Mouse (Mus musculus) hindbrain, embryonic 14.5 days (tissue): ENCODE results near the gene Zfp346. TPM values are rescaled to one million over a fixed set of nuclear protein-coding genes. Genes with fewer than 3 reads are reported as not detected.
A peak's percentile ranks its signal among the peaks of the same experiment; 100 is the strongest.
"Not testable (repeated sequence)": the region's sequence is repeated elsewhere in the genome, so short reads cannot be mapped to it uniquely, and the experiment has no call there.

ENCODE experiments used
- ATAC-seq: fragments of 200-750 bp; cut with Nextera tagmentation; 2 replicates; pipeline ENCODE4 v1.8.0; 2017; ENCODE audit warnings: moderate number of reproducible peaks, mild to moderate bottlenecking, moderate TSS enrichment, moderate library complexity; ENCODE audit not compliant: low FRiP score
- DNase-seq: peaks from one replicate; pipeline ENCODE4 v3.0.0-alpha.2; 2015; ENCODE audit warnings: low spot score
- H3K27ac ChIP-seq: fragments of 300-500 bp; sonication (generic); 2 replicates; pipeline ENCODE4 v1.5.1; 2014; ENCODE audit warnings: mild to moderate bottlenecking, moderate library complexity
- H3K27me3 ChIP-seq: fragments of 300-500 bp; sonication (generic); 2 replicates; pipeline ENCODE4 v1.6.1; 2014; ENCODE audit warnings: mild to moderate bottlenecking, low read length, mixed read lengths; ENCODE audit not compliant: control insufficient read depth, insufficient read depth
- H3K36me3 ChIP-seq: fragments of 300-500 bp; sonication (generic); replicated peaks from 2 replicates; pipeline ENCODE4 v1.6.1; 2014; ENCODE audit not compliant: control insufficient read depth, insufficient read depth
- H3K4me1 ChIP-seq: fragments of 300-500 bp; sonication (generic); replicated peaks from 2 replicates; pipeline ENCODE4 v1.6.1; 2014; ENCODE audit warnings: antibody characterized with exemption, low read length, mixed read lengths; ENCODE audit not compliant: control insufficient read depth, insufficient read depth
- H3K4me2 ChIP-seq: fragments of 300-500 bp; sonication (generic); replicated peaks from 2 replicates; pipeline ENCODE4 v1.6.1; 2014; ENCODE audit warnings: mild to moderate bottlenecking, moderate library complexity
- H3K4me3 ChIP-seq: fragments of 300-500 bp; sonication (generic); replicated peaks from 2 replicates; pipeline ENCODE4 v1.5.1; 2014; ENCODE audit warnings: mild to moderate bottlenecking, low read length
- H3K9ac ChIP-seq: fragments of 300-500 bp; sonication (generic); 2 replicates; pipeline ENCODE4 v1.6.1; 2014
- H3K9me3 ChIP-seq: fragments of 300-500 bp; sonication (generic); 2 replicates; pipeline ENCODE4 v1.6.1; 2016; ENCODE audit warnings: low read length; ENCODE audit not compliant: control insufficient read depth
- WGBS: fragments of 180-500 bp; shearing (Covaris S2); extraction: QIAGEN DNeasy Blood & Tissue Kit; methylation state at CpG from one replicate; pipeline ENCODE4 v1.1.7; 2014; 5-methylcytosine and 5-hydroxymethylcytosine counted together
- polyA plus RNA-seq: library from polyadenylated mRNA; unstranded; fragments of >200 nt; fragmentation: Nextera tagmentation; extraction: Ambion mirVana; gene quantifications from 2 replicates; pipeline ENCODE4 v1.2.1, GENCODE M21; 2014

Gene Zfp346
- polyA plus RNA-seq = 30.9 and 33.4 TPM in 2 replicates

GRCm38 (mm10) chr13:55105045-55105952 lies at the start of gene Zfp346:
Gene Zfp346, plus strand, starts transcription at chr13:55105311.
- peak within 1 kb of the TSS; percentile 90 for H3K4me3 ChIP-seq
- no peaks in the 10 kb centered on the region for H3K9me3 ChIP-seq
- DNase-seq (peak; percentile 95), ATAC-seq (peak; percentile 93)
- no peaks in the 10 kb centered on the region for H3K27me3 ChIP-seq
- H3K27ac ChIP-seq = peak within 1 kb of the TSS; percentile 79
- H3K4me1 ChIP-seq = peaks cover 12% of the 10 kb centered on the region
- H3K9ac ChIP-seq = peak within 1 kb of the TSS; percentile 89
- WGBS = 1% methylated on average over 61 of the region's 66 CpGs
- peaks cover 12% of the 10 kb centered on the region for H3K36me3 ChIP-seq
- peak within 1 kb of the TSS; percentile 72 for H3K4me2 ChIP-seq

DNA sequence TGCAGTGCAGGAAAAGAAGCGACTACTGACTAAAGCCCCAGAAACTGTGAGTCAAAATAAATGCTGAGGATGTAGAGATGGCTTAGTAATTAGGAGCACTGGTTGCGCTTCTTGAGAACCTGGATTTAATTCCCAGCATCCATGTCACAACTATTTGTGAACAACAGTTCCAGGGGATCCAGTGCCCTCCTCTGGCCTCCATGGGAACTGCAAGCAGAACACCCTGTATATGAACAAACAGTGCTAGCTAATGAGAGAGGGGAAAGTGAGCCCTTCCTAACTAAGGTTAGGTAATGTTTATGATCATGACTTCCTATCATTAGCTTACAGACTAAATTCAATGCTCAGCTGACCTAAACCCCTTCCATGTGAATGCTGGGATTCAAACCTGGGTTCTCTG lies 47.1 kb upstream of the Zfp346 start:
- no peak for ATAC-seq
- DNase-seq = no peak
- WGBS = 94% methylated on average over 2 of the region's 2 CpGs

DNA sequence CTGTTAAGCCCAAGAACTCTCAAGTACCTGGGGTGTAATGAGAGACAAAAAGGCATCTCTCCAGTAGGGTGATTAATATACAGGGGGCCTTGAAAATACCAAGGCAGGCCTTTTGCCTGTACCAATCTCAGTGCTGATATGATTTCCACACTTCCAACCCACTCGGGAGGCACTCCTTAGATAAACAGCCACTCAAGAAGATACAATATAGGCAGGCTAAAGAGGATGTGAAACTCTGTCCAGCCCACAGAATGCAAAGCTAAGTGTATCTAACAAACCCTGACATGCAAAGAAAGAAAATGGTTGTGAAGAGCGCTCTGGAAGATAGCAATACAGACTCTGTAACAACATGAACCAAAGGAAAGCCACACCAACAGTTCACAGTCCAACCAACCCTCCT lies 41.8 kb upstream of the Zfp346 start:
- H3K9me3 ChIP-seq = no peaks in the 10 kb centered on the region

More for the DNA sequence above, 47.1 kb upstream of the Zfp346 start:
- Histone ChIP-seq H3K9me3 (no peaks in the 10 kb centered on the region), H3K4me1 (no peaks in the 10 kb centered on the region), H3K4me2 (no peak overlapping the region), H3K9ac (no peak overlapping the region), H3K4me3 (no peak overlapping the region), H3K27ac (no peak overlapping the region), H3K27me3 (no peaks in the 10 kb centered on the region), H3K36me3 (peaks cover 6% of the 10 kb centered on the region; the same call in 1 of the 2 replicates)

GRCm38 (mm10) chr13:55069719-55070118 lies 35.4 kb upstream of the Zfp346 start:
- no peak for DNase-seq
- Histone ChIP-seq H3K27me3 (no peaks in the 10 kb centered on the region), H3K4me1 (no peaks in the 10 kb centered on the region), H3K9me3 (no peaks in the 10 kb centered on the region), H3K4me3 (no peak overlapping the region), H3K4me2 (no peak overlapping the region), H3K9ac (no peak overlapping the region), H3K27ac (no peak overlapping the region), H3K36me3 (peaks cover 11% of the 10 kb centered on the region; the same call in 1 of the 2 replicates)
- WGBS = 80% methylated on average over 7 of the region's 7 CpGs
- no peak for ATAC-seq

More for the DNA sequence above, 41.8 kb upstream of the Zfp346 start:
- Histone ChIP-seq H3K4me2 (no peak overlapping the region), H3K27me3 (no peaks in the 10 kb centered on the region), H3K36me3 (no peaks in the 10 kb centered on the region; the same call in 1 of the 2 replicates), H3K27ac (no peak overlapping the region), H3K4me1 (no peaks in the 10 kb centered on the region), H3K9ac (no peak overlapping the region), H3K4me3 (no peak overlapping the region)
- WGBS = 90% methylated on average over 2 of the region's 2 CpGs
- ATAC-seq = no peak
- no peak for DNase-seq

- Histone ChIP-seq H3K27ac (no peak overlapping the region), H3K4me2 (no peak overlapping the region), H3K4me1 (no peaks in the 10 kb centered on the region), H3K36me3 (peaks cover 19% of the 10 kb centered on the region), H3K4me3 (no peak overlapping the region), H3K9me3 (no peaks in the 10 kb centered on the region), H3K9ac (no peak overlapping the region), H3K27me3 (no peaks in the 10 kb centered on the region)
- DNase-seq (peak; percentile 84), ATAC-seq (no peak)
- WGBS = 1% methylated on average over 3 of the region's 3 CpGs
These were observed 33.8 kb upstream of the Zfp346 start for GRCm38 (mm10) chr13:55071322-55071721.

GRCm38 (mm10) chr13:55075597-55075996 lies 29.5 kb upstream of the Zfp346 start:
- H3K27ac ChIP-seq = no peak overlapping the region
- no peak for ATAC-seq
- no peak for DNase-seq
- WGBS = 47% methylated on average over 5 of the region's 5 CpGs
- H3K36me3 ChIP-seq = peaks cover 25% of the 10 kb centered on the region
- no peak overlapping the region for H3K4me3 ChIP-seq
- H3K27me3 ChIP-seq = no peaks in the 10 kb centered on the region
- H3K4me1 ChIP-seq = no peaks in the 10 kb centered on the region
- no peak overlapping the region for H3K4me2 ChIP-seq
- H3K9ac ChIP-seq = no peak overlapping the region
- H3K9me3 ChIP-seq = no peaks in the 10 kb centered on the region

- no peaks in the 10 kb centered on the region for H3K4me1 ChIP-seq
- no peak overlapping the region for H3K4me2 ChIP-seq
- no peak overlapping the region for H3K27ac ChIP-seq
- no peak overlapping the region for H3K9ac ChIP-seq
- 91% methylated on average over 4 of the region's 4 CpGs for WGBS
- H3K9me3 ChIP-seq = no peaks in the 10 kb centered on the region
- no peak for ATAC-seq
- no peak for DNase-seq
- peaks cover 6% of the 10 kb centered on the region; the same call in 1 of the 2 replicates for H3K36me3 ChIP-seq
- H3K27me3 ChIP-seq = no peaks in the 10 kb centered on the region
- no peak overlapping the region for H3K4me3 ChIP-seq
These were observed 12.5 kb upstream of the Zfp346 start for GRCm38 (mm10) chr13:55092588-55092987.

DNA sequence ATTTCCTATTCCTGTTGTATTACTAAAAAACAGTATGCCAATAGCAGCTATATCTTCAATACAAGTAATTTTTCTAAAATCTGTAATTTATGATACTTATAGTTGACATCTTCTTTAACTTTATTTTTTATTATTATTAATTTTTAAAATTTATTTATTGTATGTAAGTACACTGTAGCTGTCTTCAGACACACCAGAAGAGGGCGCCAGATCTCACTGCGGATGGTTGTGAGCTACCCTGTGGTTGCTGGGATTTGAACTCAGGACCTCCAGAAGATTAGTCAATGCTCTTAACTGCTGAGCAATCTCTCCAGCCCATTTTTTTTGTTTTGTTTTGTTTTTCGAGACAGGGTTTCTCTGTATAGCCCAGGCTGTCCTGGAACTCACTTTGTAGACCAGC lies 7.3 kb upstream of the Zfp346 start:
- H3K36me3 ChIP-seq, H3K27ac ChIP-seq, H3K4me2 ChIP-seq, DNase-seq, H3K27me3 ChIP-seq, H3K9ac ChIP-seq, H3K4me3 ChIP-seq, H3K9me3 ChIP-seq, ATAC-seq, H3K4me1 ChIP-seq: not testable (repeated sequence)
- 94% methylated on average over 3 of the region's 3 CpGs for WGBS

DNA sequence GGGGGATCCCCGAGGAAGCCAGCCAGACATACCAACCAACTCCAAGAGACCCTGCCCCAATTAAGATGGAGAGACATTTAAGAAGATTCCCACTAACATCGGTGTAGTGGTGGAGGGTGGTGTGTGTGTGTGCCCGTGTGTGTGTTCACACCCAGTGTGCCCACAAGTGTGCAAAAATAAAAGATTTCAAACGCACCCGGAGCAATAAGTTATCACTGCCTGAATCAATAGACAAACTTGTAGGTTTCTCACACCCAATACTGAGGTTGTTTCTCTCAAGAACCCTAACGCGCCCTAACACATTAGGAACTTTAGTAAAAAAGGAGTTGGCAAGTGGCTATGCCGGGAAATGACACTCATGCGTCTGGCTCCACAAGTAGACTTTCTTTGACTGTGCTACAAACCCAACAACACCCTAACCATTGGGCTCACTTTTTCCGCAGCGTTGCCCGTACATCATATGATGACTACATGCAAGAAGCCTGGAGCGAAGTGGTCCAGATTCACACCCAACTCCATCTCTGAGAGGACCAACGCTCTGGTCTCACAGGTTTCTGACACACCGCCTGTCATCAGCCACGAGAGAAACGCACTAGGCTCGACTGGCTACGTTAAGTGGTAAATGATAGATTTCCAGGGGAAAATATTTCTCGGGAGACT lies 5.9 kb upstream of the Zfp346 start:
- no peaks in the 10 kb centered on the region for H3K36me3 ChIP-seq
- H3K4me2 ChIP-seq = peak overlapping the region; percentile 58
- H3K9me3 ChIP-seq = no peaks in the 10 kb centered on the region
- H3K9ac ChIP-seq = peak overlapping the region; percentile 77
- peak overlapping the region; percentile 67 for H3K4me3 ChIP-seq
- H3K4me1 ChIP-seq = peaks cover 6% of the 10 kb centered on the region
- DNase-seq (no peak), ATAC-seq (no peak)
- no peaks in the 10 kb centered on the region for H3K27me3 ChIP-seq
- H3K27ac ChIP-seq = peak overlapping the region; percentile 72; the same call in 1 of the 2 replicates
- 37% methylated on average over 20 of the region's 20 CpGs for WGBS
